Mouse (Mus musculus) embryonic facial prominence, embryonic 12.5 days (tissue): ENCODE results near the gene Mfsd13b. TPM values are rescaled to one million over a fixed set of nuclear protein-coding genes. Genes with fewer than 3 reads are reported as not detected.

Source experiments
- ATAC-seq: fragments of 200-750 bp; cut with Nextera tagmentation; 2 replicates; pipeline ENCODE4 v1.8.0; 2017; ENCODE audit not compliant: insufficient number of reproducible peaks, insufficient read depth, low FRiP score, low TSS enrichment
- H3K27ac ChIP-seq: fragments of 300-500 bp; sonication (generic); 2 replicates; pipeline ENCODE4 v1.5.1; 2016; ENCODE audit warnings: mild to moderate bottlenecking
- H3K27me3 ChIP-seq: fragments of 300-500 bp; sonication (generic); 2 replicates; pipeline ENCODE4 v1.6.1; 2016; ENCODE audit warnings: mild to moderate bottlenecking, moderate library complexity
- H3K36me3 ChIP-seq: fragments of 300-500 bp; sonication (generic); 2 replicates; pipeline ENCODE4 v1.6.1; 2016; ENCODE audit warnings: mild to moderate bottlenecking
- H3K4me1 ChIP-seq: fragments of 300-500 bp; sonication (generic); 2 replicates; pipeline ENCODE4 v1.6.1; 2016
- H3K4me2 ChIP-seq: fragments of 300-500 bp; sonication (generic); replicated peaks from 2 replicates; pipeline ENCODE4 v1.6.1; 2016; ENCODE audit warnings: mild to moderate bottlenecking, moderate library complexity
- H3K4me3 ChIP-seq: fragments of 300-500 bp; sonication (generic); 2 replicates; pipeline ENCODE4 v1.5.1; 2016; ENCODE audit warnings: mild to moderate bottlenecking
- H3K9ac ChIP-seq: fragments of 300-500 bp; sonication (generic); 2 replicates; pipeline ENCODE4 v1.6.1; 2016; ENCODE audit warnings: mild to moderate bottlenecking, moderate library complexity
- H3K9me3 ChIP-seq: fragments of 300-500 bp; sonication (generic); 2 replicates; pipeline ENCODE4 v1.6.1; 2016; ENCODE audit warnings: mild to moderate bottlenecking, moderate library complexity
- WGBS: fragments of 180-500 bp; shearing (Covaris S2); methylation state at CpG from one replicate; pipeline ENCODE4 v1.1.7; 2016; 5-methylcytosine and 5-hydroxymethylcytosine counted together
- polyA plus RNA-seq: library from polyadenylated mRNA; unstranded; fragments of >200 nt; fragmentation: Nextera tagmentation; extraction: Ambion mirVana; gene quantifications from 2 replicates; pipeline ENCODE4 v1.2.1, GENCODE M21; 2016

Gene Mfsd13b
- polyA plus RNA-seq, 1 experiment from 2014 or later = not detected

- Histone ChIP-seq H3K9ac (no peak overlapping the region), H3K27me3 (no peaks in the 10 kb centered on the region), H3K27ac (no peak overlapping the region), H3K4me3 (no peak overlapping the region), H3K4me1 (no peaks in the 10 kb centered on the region), H3K36me3 (peaks cover 43% of the 10 kb centered on the region), H3K4me2 (no peak overlapping the region), H3K9me3 (no peaks in the 10 kb centered on the region)
- 90% methylated on average over 4 of the region's 4 CpGs for WGBS
- ATAC-seq = no peak
These were observed 70.8 kb downstream of the Mfsd13b start for GRCm38 (mm10) chr7:121053071-121053470.

GRCm38 (mm10) chr7:121059477-121060218 lies 77.3 kb downstream of the Mfsd13b start:
- Histone ChIP-seq H3K9ac (no peak overlapping the region), H3K4me1 (no peaks in the 10 kb centered on the region), H3K27me3 (no peaks in the 10 kb centered on the region), H3K4me3 (no peak overlapping the region), H3K27ac (no peak overlapping the region), H3K36me3 (peaks cover 41% of the 10 kb centered on the region), H3K4me2 (no peak overlapping the region), H3K9me3 (no peaks in the 10 kb centered on the region)
- no peak for ATAC-seq
- 78% methylated on average over 6 of the region's 6 CpGs for WGBS

GRCm38 (mm10) chr7:121064309-121064708 lies 82.0 kb downstream of the Mfsd13b start:
- peaks cover 18% of the 10 kb centered on the region for H3K36me3 ChIP-seq
- no peaks in the 10 kb centered on the region for H3K4me1 ChIP-seq
- no peaks in the 10 kb centered on the region for H3K27me3 ChIP-seq
- H3K9me3 ChIP-seq = no peaks in the 10 kb centered on the region
- no peak overlapping the region for H3K4me2 ChIP-seq
- H3K27ac ChIP-seq = no peak overlapping the region
- 63% methylated on average over 4 of the region's 4 CpGs for WGBS
- no peak overlapping the region for H3K4me3 ChIP-seq
- ATAC-seq = no peak
- no peak overlapping the region for H3K9ac ChIP-seq

Other genes starting within 250 kb of the Mfsd13b start
- gene Vwa3a, start 243.2 kb upstream of the Mfsd13b start, polyA plus RNA-seq = 0.15 TPM in 2 replicates
- gene Gm5737, start 170.1 kb upstream of the Mfsd13b start, polyA plus RNA-seq = not detected in 2 replicates
- 38.7 and 39.4 TPM in 2 replicates for gene Eef2k, start 139.7 kb upstream of the Mfsd13b start, polyA plus RNA-seq
- 41.2 and 42.7 TPM in 2 replicates for gene Polr3e, start 64.8 kb upstream of the Mfsd13b start, polyA plus RNA-seq
- gene Cdr2, start 197 bp upstream of the Mfsd13b start, polyA plus RNA-seq = 13.8 and 14.3 TPM in 2 replicates
- 211 and 228 TPM in 2 replicates for gene Mettl9, start 51.9 kb downstream of the Mfsd13b start, polyA plus RNA-seq
- gene Igsf6, start 92.1 kb downstream of the Mfsd13b start, polyA plus RNA-seq = 1.1 and 1.2 TPM in 2 replicates
- gene Otoa, start 99.1 kb downstream of the Mfsd13b start, polyA plus RNA-seq = 0.23 and 0.38 TPM in 2 replicates